Mouse (Mus musculus) bone marrow macrophage, adult 2 months (primary cell): ENCODE results near the gene Prune1. TPM values are rescaled to one million over a fixed set of nuclear protein-coding genes. Genes with fewer than 3 reads are reported as not detected.

ENCODE experiments used
- H3K27ac ChIP-seq: 2 replicates; pipeline ENCODE4 v1.5.1; 2012; ENCODE audit warnings: low read depth, low read length; ENCODE audit not compliant: insufficient read depth
- H3K4me1 ChIP-seq: 2 replicates; pipeline ENCODE4 v1.6.1; 2012; ENCODE audit warnings: low read length; ENCODE audit not compliant: control insufficient read depth, insufficient read depth
- H3K4me3 ChIP-seq: 2 replicates; pipeline ENCODE4 v1.5.1; 2012; ENCODE audit warnings: mild to moderate bottlenecking, low read length, moderate library complexity; ENCODE audit not compliant: insufficient read depth
- CTCF ChIP-seq: IDR thresholded peaks from 2 replicates; pipeline ENCODE4 v1.5.1; 2012; ENCODE audit warnings: low read depth, mild to moderate bottlenecking, low read length, moderate library complexity
- POLR2A ChIP-seq: IDR thresholded peaks from 2 replicates; pipeline ENCODE4 v1.6.1; 2012; ENCODE audit warnings: mild to moderate bottlenecking, low read depth, low read length, borderline replicate concordance
- polyA plus RNA-seq: library from polyadenylated mRNA; stranded (reverse); fragments of >200 nt; gene quantifications from 2 replicates; pipeline ENCODE4 v1.2.4, GENCODE M21; 2012; ENCODE audit not compliant: missing spikeins, insufficient read depth, insufficient read length

The Prune1 gene
- polyA plus RNA-seq, 1 experiment = 16.6 TPM

DNA sequence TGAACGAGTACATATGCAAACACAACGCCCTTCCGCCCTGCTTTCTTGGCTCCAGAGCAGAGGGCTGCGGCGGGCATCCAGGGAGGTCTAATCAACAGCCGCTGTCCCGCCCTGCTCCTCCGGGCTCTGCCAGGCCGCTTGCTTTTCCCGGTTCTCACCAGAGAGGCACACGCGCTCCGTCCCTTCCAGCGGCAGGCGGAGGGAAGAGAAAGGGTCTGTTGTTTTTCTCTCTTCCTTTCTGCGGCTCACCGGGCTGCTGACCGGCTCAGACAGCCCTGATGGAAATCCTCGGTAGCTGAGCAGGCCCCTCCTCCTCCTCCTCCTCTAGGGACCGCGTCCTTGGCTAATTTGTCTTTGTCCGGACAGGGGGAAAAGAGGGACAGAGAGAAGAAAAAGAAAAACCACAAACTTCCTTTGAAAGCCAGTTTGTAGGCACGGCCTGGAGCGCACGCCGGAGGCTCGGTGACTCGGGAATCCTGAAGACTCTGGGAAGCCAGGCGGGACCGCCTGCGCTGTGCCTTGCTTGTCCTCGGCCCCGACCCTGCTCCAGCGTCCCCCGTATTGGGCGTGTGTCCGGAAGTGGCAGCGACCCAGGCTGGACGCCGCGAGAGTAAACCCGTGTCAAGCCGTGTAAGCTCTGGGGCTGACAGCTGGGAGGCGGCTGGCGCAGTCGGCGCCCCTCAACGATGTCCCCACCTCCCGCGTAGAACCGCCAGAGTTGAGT lies 1.2 kb upstream of the Prune1 start:
- TF ChIP-seq POLR2A (no peak), CTCF (no peak)
- peak overlapping the region; percentile 89 for H3K27ac ChIP-seq
- peaks cover 42% of the 10 kb centered on the region for H3K4me1 ChIP-seq
- H3K4me3 ChIP-seq = peak overlapping the region; percentile 82

DNA sequence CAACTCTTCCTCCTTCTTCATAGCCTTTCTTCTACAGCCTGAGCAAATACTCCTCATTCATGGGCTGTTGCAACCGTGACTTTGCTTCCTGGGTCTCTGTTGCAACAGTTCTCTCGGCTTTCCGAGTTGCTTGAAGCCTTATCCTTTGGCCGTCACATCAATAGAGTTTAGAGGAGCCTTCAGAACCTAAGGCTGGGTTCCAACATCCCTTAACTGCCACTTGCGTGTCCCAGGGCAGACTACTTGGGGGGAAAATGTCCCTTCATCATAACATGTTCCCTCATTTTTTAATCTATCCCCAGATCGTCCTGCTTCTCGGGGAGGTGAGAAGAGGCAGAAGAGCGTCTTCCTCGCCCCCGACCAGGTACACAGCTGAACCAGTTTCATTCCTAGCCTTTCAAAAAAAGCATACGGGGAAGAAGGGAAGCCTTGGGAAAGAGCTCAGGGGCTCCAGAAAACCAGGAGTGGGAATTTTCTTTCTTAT lies 547 bp upstream of the Prune1 start:
- Histone ChIP-seq H3K4me1 (peaks cover 38% of the 10 kb centered on the region), H3K27ac (peak overlapping the region; percentile 89), H3K4me3 (peak overlapping the region; percentile 82)
- TF ChIP-seq CTCF (no peak), POLR2A (no peak)

DNA sequence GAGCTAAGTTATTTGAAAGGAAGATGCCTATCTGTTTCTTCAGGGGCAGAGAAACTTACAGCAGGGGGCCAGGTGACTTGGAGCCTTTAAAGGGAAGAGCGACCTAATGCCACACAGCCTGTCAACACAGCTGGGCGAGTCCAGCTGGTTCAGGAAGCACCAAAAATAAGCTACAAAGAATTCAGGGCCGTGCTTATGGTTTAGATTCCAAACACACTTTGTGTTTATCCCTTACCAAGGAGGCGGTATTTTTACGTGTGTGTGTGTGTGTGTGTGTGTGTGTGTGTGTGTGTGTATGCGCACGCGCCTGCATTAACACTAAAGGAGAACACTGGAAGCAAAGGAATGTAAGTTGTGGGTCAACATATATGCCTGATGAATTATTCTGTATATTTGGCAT lies 1.1 kb downstream of the Prune1 start:
- TF ChIP-seq CTCF (no peak), POLR2A (no peak)
- H3K4me3 ChIP-seq = peak overlapping the region; percentile 75
- peaks cover 42% of the 10 kb centered on the region for H3K4me1 ChIP-seq
- H3K27ac ChIP-seq = peak overlapping the region; percentile 39

DNA sequence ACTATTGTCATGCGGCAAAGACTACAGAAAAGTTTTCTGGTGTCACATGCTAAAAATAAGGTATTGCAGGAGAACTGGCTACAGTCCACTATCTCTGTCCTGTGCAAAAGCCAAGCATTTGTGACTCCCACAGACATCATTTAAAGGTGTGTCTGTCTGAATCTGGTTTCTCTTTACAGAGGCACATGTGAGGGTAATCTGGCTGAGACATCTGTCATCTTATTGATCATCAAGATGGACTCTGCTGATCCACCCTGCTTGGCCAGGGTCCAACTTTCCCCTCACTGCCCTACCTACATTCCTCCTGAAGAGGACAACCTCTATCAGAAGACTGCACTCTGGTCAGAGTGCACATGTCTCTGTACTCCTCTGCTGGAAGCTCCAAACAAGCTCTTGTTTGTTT lies 4.7 kb downstream of the Prune1 start:
- TF ChIP-seq CTCF (no peak), POLR2A (no peak)
- Histone ChIP-seq H3K4me1 (peaks cover 38% of the 10 kb centered on the region), H3K27ac (no peak overlapping the region), H3K4me3 (no peak overlapping the region)

DNA sequence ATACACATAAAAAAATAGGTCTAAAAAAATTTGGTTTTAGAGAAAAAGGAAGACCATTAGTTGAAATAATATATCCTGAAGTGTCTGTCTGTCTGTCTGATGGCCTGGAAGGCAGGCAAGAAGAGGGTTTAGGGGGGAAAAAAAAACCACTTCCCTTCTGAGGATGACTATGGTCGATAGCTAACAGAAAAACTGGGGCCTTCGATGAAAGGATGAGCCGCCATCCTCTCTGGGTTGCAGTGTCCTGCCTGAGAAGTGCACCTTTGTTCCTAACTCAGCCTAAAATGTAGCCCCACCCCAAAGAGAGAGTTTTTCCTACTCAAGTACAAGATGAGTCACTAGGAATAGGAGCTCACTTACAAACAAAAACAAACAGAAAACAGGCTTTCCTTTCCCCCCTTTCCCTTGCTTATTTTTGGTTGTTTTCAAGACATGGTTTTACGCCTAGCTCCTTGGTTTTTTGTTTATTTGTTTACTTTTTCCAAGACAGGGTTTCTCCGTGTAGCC lies 5.4 kb downstream of the Prune1 start:
- no peak overlapping the region for H3K27ac ChIP-seq
- peaks cover 38% of the 10 kb centered on the region for H3K4me1 ChIP-seq
- no peak for TF ChIP-seq CTCF
- H3K4me3 ChIP-seq = no peak overlapping the region

DNA sequence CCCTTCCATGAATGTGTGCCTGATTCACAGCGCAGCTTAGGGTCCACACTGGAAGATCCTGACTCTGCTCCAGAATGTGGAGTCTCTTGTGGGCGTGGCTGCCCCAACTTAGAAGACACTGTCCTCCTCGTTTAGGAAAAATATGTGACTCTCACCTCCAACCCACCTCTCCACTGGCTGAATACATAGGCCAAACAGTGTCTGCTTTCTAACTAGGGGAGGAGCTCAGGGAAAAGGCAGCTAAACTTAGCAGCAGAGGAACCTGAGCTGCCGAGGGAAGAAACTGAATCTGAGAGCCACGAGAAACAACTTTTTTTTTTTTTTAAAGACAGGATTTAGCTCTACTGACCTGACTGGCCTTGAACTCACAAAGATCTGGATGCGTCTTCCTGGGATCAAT lies 6.7 kb downstream of the Prune1 start:
- Histone ChIP-seq H3K4me3 (no peak overlapping the region), H3K27ac (no peak overlapping the region), H3K4me1 (peaks cover 33% of the 10 kb centered on the region)
- no peak for TF ChIP-seq CTCF
- TF ChIP-seq POLR2A = no peak

DNA sequence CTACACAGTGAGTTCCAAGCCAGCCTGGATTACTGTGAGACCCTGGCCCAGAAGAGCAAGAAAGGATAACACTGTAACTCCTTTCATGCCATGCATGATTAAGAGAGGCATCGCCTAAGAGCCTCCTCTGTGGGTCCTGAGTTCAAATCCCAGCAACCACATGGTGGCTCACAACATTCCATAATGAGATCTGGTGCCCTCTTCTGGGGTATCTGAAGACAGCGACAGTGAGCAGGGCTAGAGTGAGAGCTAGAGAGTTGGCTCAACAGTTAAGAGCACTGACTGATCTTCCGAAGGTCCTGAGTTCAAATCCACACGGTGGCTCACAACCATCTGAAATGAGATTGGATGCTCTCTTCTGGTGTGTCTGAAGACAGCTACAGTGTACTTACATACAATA lies 7.4 kb downstream of the Prune1 start:
- no peak overlapping the region for H3K4me3 ChIP-seq
- H3K4me1 ChIP-seq = peaks cover 29% of the 10 kb centered on the region
- H3K27ac ChIP-seq = no peak overlapping the region
- no peak for TF ChIP-seq CTCF
- TF ChIP-seq POLR2A = no peak

DNA sequence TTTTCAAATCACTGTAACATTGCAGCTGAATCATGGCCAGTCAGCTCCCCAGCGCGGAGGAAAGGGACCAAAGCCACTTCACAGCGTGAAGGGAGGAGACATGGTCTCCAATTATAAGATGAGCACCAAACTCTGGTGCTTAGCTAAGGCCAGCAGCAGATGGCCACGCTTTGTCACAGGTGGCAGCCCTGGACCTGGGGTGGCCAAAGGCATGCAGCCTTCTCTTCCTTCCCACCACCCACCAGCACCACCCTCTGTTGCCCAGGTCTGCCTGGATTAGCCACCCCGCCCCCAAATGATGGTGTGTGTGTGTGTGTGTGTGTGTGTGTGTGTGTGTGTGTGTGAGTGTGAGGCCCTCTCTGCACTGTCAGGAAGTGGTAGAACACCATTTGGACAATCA lies 8.4 kb downstream of the Prune1 start:
- H3K4me1 ChIP-seq = peaks cover 25% of the 10 kb centered on the region
- TF ChIP-seq CTCF = no peak
- TF ChIP-seq POLR2A = no peak
- H3K27ac ChIP-seq = no peak overlapping the region
- H3K4me3 ChIP-seq = no peak overlapping the region

DNA sequence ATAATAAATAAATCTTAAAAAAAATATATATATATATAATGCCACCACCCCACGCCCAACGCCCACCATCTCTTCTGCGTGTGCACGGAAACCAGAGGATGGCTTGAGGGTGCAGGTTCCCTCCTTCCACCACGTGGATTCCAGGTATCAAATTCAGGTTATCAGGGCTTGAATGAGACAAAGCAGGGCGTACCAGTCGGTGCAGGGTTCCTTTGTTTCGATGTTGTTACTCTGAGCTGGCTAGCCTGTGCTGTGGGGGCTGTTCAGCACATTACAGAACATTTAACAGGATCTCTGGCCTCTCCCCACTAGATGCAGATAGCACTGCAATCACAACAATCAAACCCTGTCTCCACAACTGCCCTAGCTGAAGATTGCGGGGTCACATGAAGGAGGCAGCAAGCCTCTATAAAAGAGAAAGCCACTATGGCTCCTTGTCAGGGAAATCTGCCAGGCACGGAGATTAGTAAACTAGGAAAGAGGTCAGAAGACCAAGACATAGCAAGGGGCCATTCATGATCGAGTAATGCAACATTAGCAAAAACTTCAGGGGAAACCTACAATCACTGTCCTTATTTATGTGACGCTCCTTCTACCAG lies 11.0 kb downstream of the Prune1 start:
- TF ChIP-seq POLR2A (no peak), CTCF (no peak)
- peaks cover 18% of the 10 kb centered on the region for H3K4me1 ChIP-seq
- H3K27ac ChIP-seq = no peak overlapping the region
- no peak overlapping the region for H3K4me3 ChIP-seq

DNA sequence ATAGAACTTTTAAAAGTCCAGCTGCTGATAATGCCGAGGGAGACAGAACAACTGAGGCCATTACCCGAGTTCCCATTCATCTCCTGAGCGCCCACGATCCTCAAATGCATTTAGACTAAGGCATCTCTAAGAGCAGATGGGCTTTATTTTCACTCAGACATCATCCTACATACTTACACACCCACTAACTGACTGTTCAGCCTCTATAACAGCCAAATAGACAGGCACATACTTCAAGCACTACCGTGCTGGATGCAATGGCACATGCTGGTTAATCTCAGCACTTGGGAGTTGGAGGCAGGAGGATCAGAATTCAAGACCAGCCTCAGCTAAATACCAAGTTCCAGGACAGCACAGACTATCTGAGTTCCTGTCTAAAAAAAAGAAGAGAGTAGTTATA lies 12.1 kb downstream of the Prune1 start:
- Histone ChIP-seq H3K4me1 (peaks cover 10% of the 10 kb centered on the region), H3K4me3 (no peak overlapping the region), H3K27ac (no peak overlapping the region)
- no peak for TF ChIP-seq CTCF
- no peak for TF ChIP-seq POLR2A
